Mouse (Mus musculus) embryonic facial prominence, embryonic 10.5 days (tissue): ENCODE measurements around the gene Btk. TPM values are rescaled to one million over a fixed set of nuclear protein-coding genes. Genes with fewer than 3 reads are reported as not detected.
A peak's percentile ranks its signal among the peaks of the same experiment; 100 is the strongest.

Experiments
- DNase-seq: peaks from one replicate; pipeline ENCODE4 v3.0.0-alpha.2; 2017; ENCODE audit warnings: low spot score
- H3K27ac ChIP-seq: fragments of 300-500 bp; sonication (generic); replicated peaks from 2 replicates; pipeline ENCODE4 v1.5.1; 2016; ENCODE audit warnings: mild to moderate bottlenecking
- H3K27me3 ChIP-seq: fragments of 300-500 bp; sonication (generic); replicated peaks from 2 replicates; pipeline ENCODE4 v1.6.1; 2016; ENCODE audit warnings: low read depth, mild to moderate bottlenecking; ENCODE audit not compliant: poor library complexity, severe bottlenecking
- H3K36me3 ChIP-seq: fragments of 300-500 bp; sonication (generic); replicated peaks from 2 replicates; pipeline ENCODE4 v1.6.1; 2016; ENCODE audit warnings: mild to moderate bottlenecking, moderate library complexity
- H3K4me1 ChIP-seq: fragments of 300-500 bp; sonication (generic); 2 replicates; pipeline ENCODE4 v1.6.1; 2016
- H3K4me3 ChIP-seq: fragments of 300-500 bp; sonication (generic); 2 replicates; pipeline ENCODE4 v1.5.1; 2016; ENCODE audit warnings: mild to moderate bottlenecking, moderate library complexity
- H3K9me3 ChIP-seq: fragments of 300-500 bp; sonication (generic); 2 replicates; pipeline ENCODE4 v1.6.1; 2016; ENCODE audit warnings: mild to moderate bottlenecking
- WGBS: fragments of 180-500 bp; shearing (Covaris S2); methylation state at CpG from one replicate; pipeline ENCODE4 v1.1.7; 2016; 5-methylcytosine and 5-hydroxymethylcytosine counted together
- polyA plus RNA-seq: library from polyadenylated mRNA; unstranded; fragments of >200 nt; fragmentation: Nextera tagmentation; extraction: Ambion mirVana; gene quantifications from 2 replicates; pipeline ENCODE4 v1.2.1, GENCODE M21; 2016

Btk gene
- polyA plus RNA-seq, 1 experiment from 2014 or later = 1.1 TPM

DNA sequence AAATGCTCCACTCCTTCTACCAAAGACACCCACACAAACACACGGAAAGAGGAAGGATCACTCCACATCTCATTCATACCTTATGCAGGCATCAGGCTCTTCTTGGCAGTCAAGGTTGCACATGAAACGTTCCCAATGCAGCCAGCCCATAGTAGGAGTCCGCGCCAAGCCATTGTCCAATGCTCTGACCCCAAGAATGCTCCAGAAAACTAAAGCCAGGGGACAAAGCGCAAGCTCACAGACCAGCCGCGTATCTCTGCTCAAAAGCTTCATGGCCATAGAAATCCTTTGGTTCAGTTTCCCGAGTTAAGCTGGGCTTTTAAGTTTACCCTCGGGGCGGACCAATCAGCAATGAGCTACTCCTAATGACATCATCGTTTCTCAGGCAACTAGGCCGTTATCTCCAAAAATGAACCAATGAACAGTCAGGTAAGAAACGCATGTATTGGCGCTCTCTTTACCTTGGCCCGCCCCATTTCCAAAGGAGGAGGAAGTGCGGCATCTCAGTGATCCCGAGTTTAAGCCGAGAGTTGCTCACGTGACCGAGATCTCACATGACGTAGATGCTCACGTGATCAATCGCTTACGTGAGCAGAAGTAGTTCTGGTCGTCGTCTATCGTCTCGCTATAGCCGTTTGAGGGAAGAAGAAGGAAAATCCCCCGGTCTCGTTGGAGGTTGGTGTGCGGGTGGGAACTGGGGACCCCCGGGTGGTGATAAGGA is 17.4 kb upstream of the Btk start, which contains the start of the genes Gla and Hnrnph2:
Gla (minus strand) TSS at position 467 of the 721 bp plus-strand sequence.
Hnrnph2 (plus strand) TSS at position 521 of the 721 bp plus-strand sequence.
- 17% methylated on average over 33 of the region's 33 CpGs for WGBS

DNA sequence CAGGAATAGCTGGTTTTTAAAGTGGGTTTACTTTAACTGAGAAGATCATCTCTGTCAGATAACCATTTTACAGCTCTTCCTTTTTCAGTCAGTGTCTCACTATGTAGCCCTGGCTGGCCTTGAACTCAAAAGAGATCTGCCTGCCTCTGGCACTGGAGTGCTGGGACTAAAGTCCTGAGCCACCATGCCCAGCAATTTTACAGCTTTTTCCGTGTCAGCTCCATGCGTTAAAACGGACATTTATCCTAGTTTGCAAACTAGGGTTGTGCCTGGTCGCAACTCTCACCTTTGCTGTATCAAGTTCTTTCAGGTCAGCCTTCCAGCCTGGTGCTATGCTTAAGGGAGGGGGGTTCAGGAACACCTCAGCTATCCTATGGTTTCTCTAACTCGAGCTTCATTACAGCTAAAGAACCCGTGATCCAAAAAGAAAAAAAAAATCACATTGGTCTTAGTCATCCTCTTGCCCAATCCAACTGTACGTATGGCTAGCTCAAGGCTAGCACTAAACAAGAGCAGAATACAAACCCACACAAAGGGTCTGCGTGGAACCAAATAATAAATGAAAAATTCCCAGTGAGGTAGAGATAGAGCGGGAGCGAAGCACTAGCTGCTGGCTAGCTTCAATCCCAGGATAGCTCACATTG is 16.7 kb upstream of the Btk start:
- Histone ChIP-seq H3K36me3 (peaks cover 9% of the 10 kb centered on the region), H3K9me3 (no peaks in the 10 kb centered on the region), H3K4me1 (peaks cover 9% of the 10 kb centered on the region), H3K27ac (peak overlapping the region; percentile 78; the same call in 1 of the 2 replicates), H3K4me3 (peak overlapping the region; percentile 66), H3K27me3 (peaks cover 17% of the 10 kb centered on the region; the same call in 1 of the 2 replicates)
- DNase-seq = no peak
- 28% methylated on average over 10 of the region's 10 CpGs for WGBS

More for the DNA sequence above, 17.4 kb upstream of the Btk start, which contains the start of the genes Gla and Hnrnph2:
- Histone ChIP-seq H3K36me3 (peaks cover 13% of the 10 kb centered on the region), H3K27me3 (peaks cover 17% of the 10 kb centered on the region; the same call in 1 of the 2 replicates), H3K4me3 (peak within 1 kb of the TSS; percentile 66), H3K9me3 (no peaks in the 10 kb centered on the region), H3K27ac (peak within 1 kb of the TSS; percentile 92), H3K4me1 (peaks cover 9% of the 10 kb centered on the region)
- DNase-seq = peak; percentile 90

DNA sequence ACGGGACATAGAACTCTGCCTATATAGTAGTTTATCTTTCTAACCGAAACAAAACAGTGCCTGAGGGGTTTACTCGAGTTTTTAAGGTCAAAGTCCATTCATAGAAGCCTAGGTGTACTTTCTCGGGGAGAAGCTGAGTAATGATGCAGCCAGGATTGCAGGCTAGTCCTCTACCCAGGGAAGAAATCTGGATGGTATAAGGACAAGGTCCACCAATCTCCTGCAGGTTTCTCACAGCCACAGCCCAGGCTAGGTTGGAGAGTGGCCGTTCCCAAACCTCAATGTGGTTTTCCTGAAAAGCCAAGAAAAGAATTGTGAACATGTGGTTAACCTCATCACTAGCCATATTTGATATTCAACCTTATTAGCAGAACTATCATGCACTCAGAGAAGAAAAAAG is 6.5 kb upstream of the Btk start:
- WGBS = 55% methylated on average over 5 of the region's 5 CpGs
- DNase-seq = no peak
- Histone ChIP-seq H3K36me3 (peaks cover 33% of the 10 kb centered on the region), H3K27me3 (peaks cover 25% of the 10 kb centered on the region), H3K9me3 (no peaks in the 10 kb centered on the region), H3K27ac (no peak overlapping the region), H3K4me3 (no peak overlapping the region), H3K4me1 (peaks cover 4% of the 10 kb centered on the region; the same call in 1 of the 2 replicates)

DNA sequence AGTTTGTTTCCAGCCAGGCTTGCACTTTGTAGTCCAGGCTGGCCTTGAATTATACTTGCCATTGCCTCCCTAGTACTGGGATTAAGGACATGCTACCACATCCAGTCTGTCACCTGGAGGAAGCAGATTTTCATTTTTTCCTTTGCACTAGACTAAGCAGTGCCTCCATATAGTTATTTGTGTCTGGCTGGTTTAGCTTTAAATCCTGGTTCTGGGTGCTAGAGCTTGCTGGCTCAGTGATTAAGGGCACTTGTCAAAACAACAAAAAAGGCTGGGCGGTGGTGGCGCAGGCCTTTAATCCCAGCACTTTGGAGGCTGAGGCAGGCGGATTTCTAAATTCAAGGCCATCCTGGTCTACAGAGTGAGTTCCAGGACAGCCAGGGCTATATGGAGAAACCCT is 5.6 kb upstream of the Btk start:
- Histone ChIP-seq H3K9me3 (no peaks in the 10 kb centered on the region), H3K27ac (no peak overlapping the region), H3K4me1 (peaks cover 4% of the 10 kb centered on the region; the same call in 1 of the 2 replicates), H3K4me3 (no peak overlapping the region), H3K27me3 (peaks cover 25% of the 10 kb centered on the region), H3K36me3 (peaks cover 33% of the 10 kb centered on the region)
- DNase-seq = no peak
- 86% methylated on average over 3 of the region's 3 CpGs for WGBS

DNA sequence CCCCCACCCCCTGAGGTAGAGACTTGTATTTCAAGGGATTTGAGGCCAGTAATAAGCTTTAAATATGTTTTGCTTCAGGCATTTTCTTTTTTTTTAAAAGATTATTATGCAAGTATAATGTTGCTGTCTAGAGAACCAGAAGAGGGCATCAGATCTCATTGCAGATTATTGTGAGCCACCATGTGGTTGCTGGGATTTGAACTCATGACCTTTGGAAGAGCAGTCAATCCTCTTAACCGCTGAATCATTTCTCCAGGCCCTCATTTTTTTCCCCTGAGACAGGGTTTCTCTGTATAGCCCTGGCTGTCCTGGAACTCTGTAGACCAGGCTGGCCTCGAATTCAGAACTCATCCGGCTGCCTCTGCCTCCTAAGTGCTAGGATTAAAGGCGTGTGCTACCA is 4.9 kb upstream of the Btk start:
- no peak for DNase-seq
- H3K27me3 ChIP-seq = peaks cover 27% of the 10 kb centered on the region
- H3K4me3 ChIP-seq = no peak overlapping the region
- 77% methylated on average over 4 of the region's 4 CpGs for WGBS
- H3K4me1 ChIP-seq = peaks cover 4% of the 10 kb centered on the region; the same call in 1 of the 2 replicates
- H3K27ac ChIP-seq = no peak overlapping the region
- H3K9me3 ChIP-seq = no peaks in the 10 kb centered on the region
- peaks cover 33% of the 10 kb centered on the region for H3K36me3 ChIP-seq

- Histone ChIP-seq H3K27me3 (peaks cover 41% of the 10 kb centered on the region), H3K27ac (peak overlapping the region; percentile 89), H3K4me3 (peak overlapping the region; percentile 66), H3K36me3 (peaks cover 33% of the 10 kb centered on the region), H3K9me3 (no peaks in the 10 kb centered on the region), H3K4me1 (peaks cover 4% of the 10 kb centered on the region; the same call in 1 of the 2 replicates)
- 34% methylated on average over 8 of the region's 8 CpGs for WGBS
- DNase-seq = no peak
These were observed 3.1 kb upstream of the Btk start for GRCm38 (mm10) chrX:134586447-134586846.

DNA sequence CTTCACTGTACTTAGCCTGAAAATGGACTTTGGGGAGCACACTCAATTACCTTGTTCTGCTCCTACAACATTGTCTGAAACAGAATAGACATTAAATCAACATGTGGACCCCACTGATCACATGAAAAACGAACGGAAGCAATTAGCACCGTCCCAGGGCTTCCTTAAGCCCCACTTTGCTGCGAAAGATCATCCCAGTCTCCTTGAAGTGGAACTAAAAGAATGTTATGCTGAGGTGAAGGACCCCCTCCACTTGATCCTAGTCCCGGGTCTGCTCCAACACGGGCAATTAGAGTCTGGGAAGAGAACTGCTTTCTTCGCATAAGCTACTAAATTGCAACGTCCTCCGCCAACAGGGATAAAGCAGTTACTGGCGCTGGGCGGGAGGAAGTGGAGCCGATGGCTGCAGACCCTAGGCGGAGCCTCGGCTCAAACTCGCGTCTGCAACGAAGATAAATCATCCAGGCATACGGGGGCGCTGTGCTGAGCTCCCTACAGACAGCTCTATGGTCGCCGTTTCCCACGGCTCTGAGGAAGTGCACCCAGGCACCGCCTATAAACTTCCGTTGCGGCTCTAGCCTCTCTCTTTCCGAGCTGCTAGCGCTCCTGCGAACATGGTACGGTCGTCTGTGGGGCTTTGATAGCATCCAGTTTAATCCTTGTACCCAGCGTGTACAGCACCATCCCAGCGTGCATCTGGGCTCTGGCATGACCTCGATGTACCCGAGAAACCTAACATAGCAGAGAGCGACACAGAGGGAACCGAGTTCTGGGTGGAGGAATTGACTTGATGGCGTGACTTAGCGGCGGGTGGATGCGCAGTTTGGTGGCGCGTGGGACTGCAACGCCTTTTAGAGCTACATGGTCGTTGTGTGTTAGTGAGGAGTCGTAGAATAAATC is 2.0 kb upstream of the Btk start, which contains the start of gene Rpl36a:
Rpl36a (plus strand) TSS at position 552 of the 900 bp plus-strand sequence.
- Histone ChIP-seq H3K27ac (peak within 1 kb of the TSS; percentile 89), H3K4me1 (peaks cover 4% of the 10 kb centered on the region; the same call in 1 of the 2 replicates), H3K27me3 (peaks cover 36% of the 10 kb centered on the region), H3K9me3 (no peaks in the 10 kb centered on the region), H3K36me3 (peaks cover 27% of the 10 kb centered on the region), H3K4me3 (peak within 1 kb of the TSS; percentile 66)
- WGBS = 18% methylated on average over 45 of the region's 45 CpGs
- peak; percentile 90 for DNase-seq

- no peaks in the 10 kb centered on the region for H3K9me3 ChIP-seq
- WGBS = 80% methylated on average over 11 of the region's 11 CpGs
- H3K36me3 ChIP-seq = peaks cover 4% of the 10 kb centered on the region
- H3K27me3 ChIP-seq = peaks cover 28% of the 10 kb centered on the region
- no peak overlapping the region for H3K4me3 ChIP-seq
- no peak for DNase-seq
- H3K4me1 ChIP-seq = peaks cover 4% of the 10 kb centered on the region; the same call in 1 of the 2 replicates
- no peak overlapping the region for H3K27ac ChIP-seq
These were observed 1.1 kb downstream of the Btk start for GRCm38 (mm10) chrX:134582270-134582669.

GRCm38 (mm10) chrX:134580528-134581305 is 2.7 kb downstream of the Btk start:
- WGBS = 86% methylated on average over 14 of the region's 14 CpGs
- H3K9me3 ChIP-seq = no peaks in the 10 kb centered on the region
- no peak overlapping the region for H3K27ac ChIP-seq
- peaks cover 23% of the 10 kb centered on the region for H3K27me3 ChIP-seq
- no peak overlapping the region for H3K4me3 ChIP-seq
- H3K36me3 ChIP-seq = no peaks in the 10 kb centered on the region
- H3K4me1 ChIP-seq = no peaks in the 10 kb centered on the region
- no peak for DNase-seq

GRCm38 (mm10) chrX:134577896-134578295 is 5.5 kb downstream of the Btk start:
- no peak overlapping the region for H3K27ac ChIP-seq
- peaks cover 18% of the 10 kb centered on the region for H3K27me3 ChIP-seq
- no peaks in the 10 kb centered on the region for H3K4me1 ChIP-seq
- H3K4me3 ChIP-seq = no peak overlapping the region
- H3K9me3 ChIP-seq = no peaks in the 10 kb centered on the region
- no peak for DNase-seq
- H3K36me3 ChIP-seq = no peaks in the 10 kb centered on the region
- 87% methylated on average over 4 of the region's 4 CpGs for WGBS

DNA sequence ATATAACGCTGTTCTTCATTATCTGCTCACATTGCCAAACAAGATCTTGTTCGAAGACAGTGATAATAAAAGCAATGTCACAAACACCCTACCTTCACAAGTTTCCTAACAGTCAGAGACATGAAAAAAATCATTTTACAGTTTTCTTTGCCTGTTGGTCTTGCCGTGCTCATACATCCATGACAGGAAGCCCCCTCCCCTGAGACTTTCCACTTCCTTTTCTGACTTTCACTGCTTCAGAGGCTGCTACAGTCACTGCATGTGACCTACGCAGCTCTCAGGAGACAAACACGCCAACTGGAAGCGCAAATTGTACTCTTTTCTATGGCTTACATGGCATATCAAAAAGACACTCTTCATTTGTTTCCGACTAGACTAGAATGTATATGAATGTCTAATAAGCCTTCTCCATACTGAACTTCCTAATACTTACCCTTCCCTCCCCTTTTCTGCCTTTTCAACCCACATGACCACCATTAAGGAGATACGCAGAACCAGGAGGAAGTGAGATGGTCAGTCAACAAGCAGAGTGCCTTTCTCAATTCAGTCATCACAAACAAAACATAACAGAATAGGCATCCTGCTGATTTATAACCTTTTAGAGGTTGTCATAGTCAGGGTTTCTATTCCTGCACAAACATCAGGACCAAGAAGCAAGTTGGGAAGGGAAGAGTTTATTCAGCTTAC is 16.7 kb downstream of the Btk start:
- Histone ChIP-seq H3K4me1 (no peaks in the 10 kb centered on the region), H3K4me3 (no peak overlapping the region), H3K36me3 (no peaks in the 10 kb centered on the region), H3K9me3 (no peaks in the 10 kb centered on the region), H3K27ac (no peak overlapping the region), H3K27me3 (peaks cover 15% of the 10 kb centered on the region)
- 84% methylated on average over 8 of the region's 8 CpGs for WGBS
- no peak for DNase-seq
